Mouse (Mus musculus) heart, adult 10 weeks (tissue): ENCODE measurements around the gene Igtp. TPM values are rescaled to one million over a fixed set of nuclear protein-coding genes. Genes with fewer than 3 reads are reported as not detected.

Source experiments
- polyA plus RNA-seq: library from polyadenylated mRNA; stranded (reverse); fragments of 350-450 nt; fragmentation: Illumina TruSeq; extraction: RNeasy Lipid Tissue Mini Kit (QIAGEN cat#74804); gene quantifications from one replicate; pipeline ENCODE4 v1.2.3, GENCODE M21; 2014; ENCODE audit warnings: low read depth, low replicate concordance

Igtp gene
- polyA plus RNA-seq = 17.0 TPM

GRCm38 (mm10) chr11:58199229-58200037, at the start of gene Igtp, which contains the start of gene Irgm2:
Gene Igtp, plus strand, starts transcription at chr11:58199556.
Gene Irgm2, plus strand, starts transcription at chr11:58199618.

GRCm38 (mm10) chr11:58168167-58168915, 31.0 kb upstream of the Igtp start, which contains the start of gene Gemin5:
Gene Gemin5, minus strand, starts transcription at chr11:58168539.

GRCm38 (mm10) chr11:58171459-58172091, 27.8 kb upstream of the Igtp start, which contains the start of gene Mrpl22:
Gene Mrpl22, plus strand, starts transcription at chr11:58171661.

Other genes starting within 250 kb of the Igtp start
- gene Larp1, start 190.5 kb upstream of the Igtp start, polyA plus RNA-seq = 40.5 TPM
- not detected for gene Gm12248, start 106.4 kb upstream of the Igtp start, polyA plus RNA-seq
- 45.8 TPM for gene Cnot8, start 95.4 kb upstream of the Igtp start, polyA plus RNA-seq
- gene Gemin5, start 31.0 kb upstream of the Igtp start, polyA plus RNA-seq = 6.6 TPM
- 71.7 TPM for gene Mrpl22, start 27.9 kb upstream of the Igtp start, polyA plus RNA-seq
- 13.4 TPM for gene Irgm2, start 62 bp downstream of the Igtp start, polyA plus RNA-seq
- gene 4930438A08Rik, start 75.2 kb downstream of the Igtp start, polyA plus RNA-seq = not detected
- 8.9 TPM for gene Zfp692, start 107.5 kb downstream of the Igtp start, polyA plus RNA-seq
- 47.2 TPM for gene Zfp672, start 130.8 kb downstream of the Igtp start, polyA plus RNA-seq
- gene Sh3bp5l, start 131.2 kb downstream of the Igtp start, polyA plus RNA-seq = 29.4 TPM
- not detected for gene Lypd8, start 179.5 kb downstream of the Igtp start, polyA plus RNA-seq
- gene 1810065E05Rik, start 221.6 kb downstream of the Igtp start, polyA plus RNA-seq = not detected
- gene Gm12253, start 233.0 kb downstream of the Igtp start, polyA plus RNA-seq = not detected